Mouse (Mus musculus): ENCODE results near the gene Pmel.
"Not testable (repeated sequence)": the region's sequence is repeated elsewhere in the genome, so short reads cannot be mapped to it uniquely, and the experiment has no call there.

Pmel gene

DNA sequence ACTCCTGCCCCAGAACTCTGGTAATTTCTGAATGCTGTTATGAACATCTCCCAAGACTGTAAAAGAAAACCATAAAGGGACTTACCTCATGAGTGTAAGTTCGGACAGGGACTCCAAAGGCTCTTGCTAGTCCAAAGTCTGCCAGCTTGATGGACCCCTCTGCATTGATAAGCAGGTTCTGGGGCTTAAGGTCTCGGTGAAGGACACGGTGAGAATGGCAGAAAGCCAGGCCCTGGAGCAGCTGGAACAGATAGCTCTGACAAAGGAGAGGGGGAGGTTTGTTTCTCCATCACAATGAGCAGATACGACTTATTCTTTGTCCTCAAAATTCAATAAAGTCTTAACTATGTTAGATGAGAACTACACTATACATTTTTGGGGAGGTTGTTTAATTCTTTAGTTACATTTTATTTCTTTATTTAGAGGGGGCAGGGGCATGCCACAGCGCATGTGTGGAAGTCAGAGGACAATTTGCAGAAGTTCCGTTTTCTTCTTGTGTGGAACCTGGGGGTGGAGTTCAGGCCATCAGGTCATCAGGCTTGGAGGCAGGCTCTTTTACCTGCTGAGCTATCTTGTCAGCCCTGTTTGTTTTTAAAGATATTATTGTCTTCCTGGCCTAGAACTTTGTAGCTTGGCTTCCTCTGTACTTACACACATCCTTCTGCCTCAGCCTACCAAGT lies 1.5 kb upstream of the Pmel start:
- DNase-seq (ENCODE audit: low spot score): no peak

DNA sequence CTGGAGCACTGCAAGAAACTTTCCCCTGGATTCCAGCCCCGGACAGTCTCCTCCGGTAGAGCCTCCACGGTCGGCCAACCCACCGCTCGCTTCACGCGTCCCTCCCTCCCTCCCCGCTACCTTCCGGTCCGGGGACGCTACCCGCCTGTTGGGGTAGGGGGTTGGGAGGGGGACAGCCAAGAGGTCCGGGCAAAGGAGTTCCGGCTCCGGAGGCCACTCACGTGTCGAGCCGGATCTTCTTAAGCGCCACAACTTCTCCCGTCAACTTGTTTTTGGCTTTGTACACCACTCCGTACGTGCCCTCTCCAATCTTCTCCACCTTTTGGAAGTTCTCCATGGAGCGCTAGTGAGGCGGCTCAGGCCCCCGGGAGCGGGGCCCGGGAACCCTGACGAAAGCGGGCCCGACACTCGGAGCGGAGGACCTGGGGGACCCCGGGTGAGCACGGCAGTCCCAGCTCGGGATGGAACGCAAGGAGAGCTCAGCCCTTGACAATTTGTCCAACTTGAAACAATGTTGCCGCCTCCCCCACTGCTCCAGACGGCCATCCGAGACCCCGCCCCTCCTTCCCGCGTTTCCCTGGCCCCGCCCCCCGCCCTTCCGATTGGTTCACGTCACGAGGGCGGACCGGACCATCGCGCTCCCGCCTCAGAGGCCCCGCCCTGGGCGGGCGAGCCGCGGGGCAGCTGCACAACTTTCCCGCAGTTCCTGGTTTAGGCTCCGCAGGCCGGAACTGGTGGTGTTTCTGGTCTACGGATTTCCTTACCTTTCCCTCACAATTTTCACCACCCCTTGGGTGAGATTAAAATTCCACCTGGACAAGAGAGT lies 709 bp downstream of the Pmel start, which contains the start of gene Cdk2:
Cdk2 (minus strand) TSS at position 541 of the 826 bp plus-strand sequence.
- DNase-seq (ENCODE audit: low spot score): peak; percentile 91

DNA sequence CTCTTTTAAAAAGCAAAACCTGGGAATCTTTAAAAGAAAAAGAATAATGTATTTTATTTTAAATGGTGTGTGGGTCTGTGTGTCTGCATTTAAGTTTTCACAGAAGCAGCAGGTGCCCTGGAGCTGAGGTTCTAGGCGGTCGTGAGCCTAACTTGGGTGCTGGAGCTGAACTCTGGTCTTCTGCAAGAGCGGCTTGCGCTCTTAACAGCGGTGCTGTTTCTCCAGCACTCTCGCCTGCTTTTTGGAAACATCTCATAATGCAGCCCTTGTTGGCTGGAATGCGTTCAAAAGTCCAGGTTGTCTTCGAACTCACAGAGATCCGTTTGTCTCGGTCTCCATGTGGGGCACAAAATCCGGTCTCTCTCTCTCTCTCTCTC lies 1.3 kb downstream of the Pmel start:
- DNase-seq (ENCODE audit: low spot score): no peak

DNA sequence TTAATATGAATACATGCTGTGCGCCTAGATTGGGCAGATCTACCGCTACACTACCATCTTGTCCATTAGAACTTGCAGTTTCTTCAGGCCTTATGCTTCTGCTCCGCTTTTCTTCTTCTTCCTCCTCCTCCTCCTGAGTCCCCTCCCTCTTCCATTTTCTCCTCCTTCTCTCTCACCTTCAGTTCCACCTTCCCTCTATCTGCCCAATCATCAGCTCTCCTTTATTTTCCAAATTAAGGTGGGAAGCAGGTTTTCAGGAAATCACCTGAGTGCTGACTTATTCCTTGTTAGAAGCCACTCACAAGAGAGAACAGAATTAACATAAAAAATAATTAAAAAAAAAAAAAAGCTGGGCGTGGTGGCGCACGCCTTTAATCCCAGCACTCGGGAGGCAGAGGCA lies 7.3 kb downstream of the Pmel start:
- DNase-seq (ENCODE audit: low spot score): not testable (repeated sequence)

DNA sequence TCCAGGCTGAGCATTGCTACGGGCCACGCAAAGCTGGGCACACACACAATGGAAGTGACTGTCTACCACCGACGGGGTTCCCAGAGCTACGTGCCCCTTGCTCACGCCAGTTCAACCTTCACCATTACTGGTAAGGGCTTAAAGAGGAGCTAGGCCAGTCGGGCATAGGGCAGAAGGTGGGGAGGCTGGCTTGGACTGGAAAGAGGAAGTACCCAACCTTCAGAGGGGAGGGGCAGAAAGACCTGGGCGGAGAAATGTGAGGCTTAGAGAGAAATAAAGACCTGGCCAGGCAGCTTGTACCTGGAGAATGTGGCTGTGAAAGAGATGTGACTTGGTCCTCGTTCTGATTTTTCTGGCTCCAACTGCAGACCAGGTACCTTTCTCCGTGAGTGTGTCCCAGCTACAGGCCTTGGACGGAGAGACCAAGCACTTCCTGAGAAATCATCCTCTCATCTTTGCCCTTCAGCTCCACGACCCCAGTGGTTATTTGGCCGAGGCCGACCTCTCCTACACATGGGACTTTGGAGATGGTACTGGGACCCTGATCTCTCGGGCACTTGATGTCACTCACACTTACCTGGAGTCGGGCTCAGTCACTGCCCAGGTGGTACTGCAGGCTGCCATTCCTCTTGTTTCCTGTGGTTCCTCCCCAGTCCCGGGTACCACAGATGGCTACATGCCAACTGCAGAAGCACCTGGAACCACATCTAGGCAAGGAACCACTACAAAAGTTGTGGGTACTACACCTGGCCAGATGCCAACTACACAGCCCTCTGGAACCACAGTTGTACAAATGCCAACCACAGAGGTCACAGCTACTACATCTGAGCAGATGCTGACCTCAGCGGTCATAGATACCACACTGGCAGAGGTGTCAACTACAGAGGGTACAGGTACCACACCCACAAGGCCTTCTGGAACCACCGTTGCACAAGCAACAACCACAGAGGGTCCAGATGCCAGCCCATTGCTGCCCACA lies 11.9 kb downstream of the Pmel start:
- no peak for DNase-seq (ENCODE audit: low spot score)

DNA sequence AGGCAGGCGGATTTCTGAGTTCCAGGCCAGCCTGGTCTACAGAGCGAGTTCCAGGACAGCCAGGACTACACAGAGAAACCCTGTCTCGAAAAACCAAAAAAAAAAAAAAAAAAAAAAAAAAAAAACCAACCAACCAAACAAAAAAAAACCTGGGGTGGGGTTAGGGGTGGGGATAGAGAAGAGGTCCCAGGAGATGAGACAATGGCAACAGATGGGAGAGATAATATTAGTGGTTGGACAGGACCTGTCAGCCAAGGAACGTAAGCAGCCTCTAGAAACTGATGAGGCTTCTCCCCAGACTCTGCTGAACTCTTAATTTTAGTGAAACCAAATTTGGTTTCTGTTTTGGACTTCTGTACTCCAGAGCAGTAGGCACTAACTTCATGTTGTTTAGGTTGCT lies 21.5 kb downstream of the Pmel start:
- DNase-seq (ENCODE audit: low spot score): not testable (repeated sequence)

DNA sequence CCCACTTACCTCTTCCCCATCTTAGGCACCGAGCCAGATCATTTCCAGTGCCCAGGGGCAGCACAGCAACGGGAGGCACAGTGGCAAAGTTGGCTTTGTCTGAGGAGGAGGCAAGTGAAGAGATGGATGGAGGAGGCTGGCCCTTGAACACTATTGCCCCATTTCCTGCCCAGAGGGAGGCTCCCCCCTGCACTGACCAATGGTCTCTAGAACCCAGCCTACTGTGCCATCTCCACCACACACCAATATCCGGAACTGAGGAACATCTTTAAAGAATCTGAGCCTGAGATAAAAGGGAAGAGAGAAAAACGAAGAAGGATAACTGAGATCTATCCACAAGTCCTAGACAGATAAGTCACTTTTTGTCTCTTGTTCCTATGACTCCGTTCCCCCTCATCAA lies 24.1 kb downstream of the Pmel start:
- DNase-seq (ENCODE audit: low spot score): no peak

DNA sequence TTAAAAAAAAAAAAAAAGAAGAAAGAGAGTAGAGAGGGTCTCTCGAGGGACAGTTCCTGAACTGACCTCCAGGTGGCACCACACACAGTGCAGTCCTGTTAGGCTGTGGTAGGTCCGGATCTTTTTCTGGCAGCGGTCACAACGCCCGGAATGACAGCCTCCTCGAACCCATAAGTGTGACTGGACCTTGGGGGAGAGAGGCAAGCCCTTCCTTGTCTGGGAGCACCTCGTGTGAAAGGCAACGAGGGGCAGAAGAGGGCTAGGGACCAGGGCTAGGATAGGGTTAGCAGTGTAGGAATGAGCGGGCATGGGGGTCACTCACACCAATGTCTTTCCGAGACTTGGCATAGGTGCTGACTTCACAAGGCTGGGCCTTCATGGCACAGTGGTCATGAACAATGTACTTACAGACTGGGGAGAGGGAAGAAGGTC lies 27.0 kb downstream of the Pmel start:
- peak; percentile 54 for DNase-seq (ENCODE audit: low spot score)

DNA sequence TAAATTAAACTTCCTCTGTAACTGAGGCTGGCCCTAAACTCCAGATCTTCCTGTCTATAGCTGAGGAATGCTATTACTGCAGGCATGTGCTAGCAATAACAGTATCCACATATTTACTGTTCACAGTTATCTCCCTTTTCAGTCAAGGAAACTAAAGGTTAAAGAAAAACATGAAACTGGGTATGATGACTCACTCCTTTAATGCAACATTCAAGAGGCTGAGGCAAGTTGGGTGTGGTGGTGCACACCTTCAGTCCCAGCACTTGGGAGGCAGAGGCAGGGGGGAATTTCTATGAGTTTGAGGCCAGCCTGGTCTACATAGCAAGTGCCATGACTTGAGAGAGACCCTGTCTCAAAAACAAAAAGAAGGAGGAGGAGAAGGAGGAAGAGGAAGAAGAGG lies 28.0 kb downstream of the Pmel start:
- no peak for DNase-seq (ENCODE audit: low spot score)

DNA sequence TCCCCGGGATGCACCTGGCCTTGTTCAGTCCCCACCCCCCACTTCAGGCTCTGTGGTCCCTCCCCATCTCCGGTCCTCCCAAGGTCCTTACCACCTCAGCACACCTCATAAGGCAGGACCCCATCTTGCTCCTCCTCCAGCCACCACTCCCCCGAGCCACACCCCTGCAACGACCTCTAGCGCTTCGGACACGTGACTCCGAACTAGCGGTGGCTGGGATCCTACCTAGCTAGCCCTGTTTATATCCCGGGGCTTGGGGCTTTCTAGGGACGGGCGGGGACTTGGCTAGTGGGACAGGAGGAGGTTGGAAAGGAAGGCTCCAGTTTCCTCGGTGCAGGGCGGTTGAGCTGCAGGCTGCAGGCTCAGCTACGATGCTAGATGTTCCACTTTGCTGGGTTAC lies 33.4 kb downstream of the Pmel start:
- DNase-seq (ENCODE audit: low spot score): no peak

DNA sequence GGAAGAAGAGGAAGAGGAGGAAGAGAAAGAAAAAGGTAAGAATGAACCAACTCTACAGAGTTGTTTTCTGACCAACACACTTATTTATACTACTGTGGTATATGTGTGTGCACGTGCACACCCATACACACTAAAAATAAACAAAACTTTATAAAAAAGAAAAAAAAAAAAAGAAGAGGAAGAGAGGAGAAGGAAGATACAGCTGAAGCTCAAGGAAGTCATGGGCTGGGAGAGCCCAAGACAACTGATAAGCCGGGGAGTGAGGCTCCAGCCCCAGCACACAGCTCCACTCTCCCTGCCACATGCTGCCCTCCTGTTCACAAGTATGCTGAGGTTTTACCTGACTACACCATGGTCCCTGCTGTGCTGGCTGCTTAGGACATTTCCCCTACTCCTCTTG lies 36.3 kb downstream of the Pmel start:
- DNase-seq (ENCODE audit: low spot score): no peak

DNA sequence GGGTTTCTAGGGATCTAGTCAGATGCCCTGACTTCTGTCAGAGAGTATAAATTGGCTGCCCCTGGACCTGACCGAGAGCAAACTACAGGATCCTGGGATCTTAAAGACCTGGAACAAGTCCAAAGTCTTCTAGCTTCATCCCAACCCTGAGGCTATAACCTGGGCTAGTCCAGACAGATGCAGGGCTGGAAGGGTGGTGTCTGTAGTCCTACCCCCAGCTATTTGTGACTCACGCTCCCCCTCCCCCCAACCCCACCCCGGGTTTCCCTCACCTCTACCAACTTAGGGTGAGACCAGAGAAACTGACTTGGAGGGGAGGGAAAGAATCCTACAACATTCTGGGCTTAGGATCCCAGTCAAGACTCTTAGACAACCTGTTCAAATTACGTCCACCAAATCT lies 38.6 kb downstream of the Pmel start:
- no peak for DNase-seq (ENCODE audit: low spot score)

DNA sequence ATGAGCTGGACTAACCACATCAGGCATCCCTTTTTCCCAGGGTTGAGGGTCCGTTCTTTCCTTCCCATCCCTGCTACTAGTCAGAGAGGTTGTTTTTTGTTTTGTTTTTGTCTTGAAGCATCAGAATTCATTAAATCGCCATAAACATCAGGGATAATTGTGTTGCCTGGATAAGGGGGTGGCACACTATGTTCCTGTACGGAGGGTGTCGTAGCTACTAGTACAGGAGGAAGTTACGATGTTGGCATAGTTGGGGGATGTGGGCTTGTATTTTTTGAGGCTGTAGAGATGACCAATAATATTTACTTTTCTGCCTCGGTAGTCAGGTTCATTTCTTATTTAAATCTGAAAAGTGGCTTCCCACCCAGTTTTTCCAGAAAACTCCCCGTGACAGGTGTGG lies 39.2 kb downstream of the Pmel start:
- DNase-seq (ENCODE audit: low spot score): no peak

DNA sequence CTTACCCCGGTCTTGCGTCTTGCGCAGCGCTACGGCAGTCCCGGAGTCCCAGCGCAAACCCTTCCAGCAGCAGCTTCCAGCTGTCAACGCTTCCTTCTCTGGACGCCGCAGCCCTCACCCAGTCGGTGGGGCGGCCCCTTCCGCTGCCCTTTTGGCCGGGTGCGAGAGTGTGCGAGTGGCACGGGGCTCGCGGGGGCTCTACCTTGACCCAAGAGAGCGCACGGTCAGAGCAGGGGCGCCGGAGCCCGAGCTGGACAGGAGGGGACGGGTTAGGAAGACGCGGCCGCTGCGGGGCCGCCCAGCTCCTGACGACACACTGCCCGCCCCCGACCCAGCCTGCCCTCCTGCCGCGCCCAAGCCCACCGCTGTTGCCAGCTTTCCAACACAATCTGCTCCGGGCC lies 39.8 kb downstream of the Pmel start:
- no peak for DNase-seq (ENCODE audit: low spot score)

DNA sequence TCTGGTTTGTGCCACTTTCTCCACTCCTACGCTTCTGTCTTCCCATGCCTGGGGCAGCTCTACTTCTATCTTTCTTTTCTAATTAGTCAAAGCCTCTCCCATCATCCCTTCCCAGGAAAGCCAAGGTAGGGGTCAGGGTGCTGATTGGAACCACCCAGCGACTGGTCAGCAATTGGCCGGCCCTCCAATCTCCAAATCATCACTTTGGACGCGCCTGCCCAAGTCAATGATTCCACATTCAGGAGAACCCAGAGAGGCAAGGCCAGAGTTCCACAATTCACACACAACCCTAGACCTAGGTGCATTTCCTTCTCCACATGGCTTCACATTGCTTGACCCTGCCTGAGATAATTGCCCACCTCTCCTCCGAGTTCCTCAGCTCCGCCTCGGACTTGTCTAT lies 40.2 kb downstream of the Pmel start:
- no peak for DNase-seq (ENCODE audit: low spot score)

DNA sequence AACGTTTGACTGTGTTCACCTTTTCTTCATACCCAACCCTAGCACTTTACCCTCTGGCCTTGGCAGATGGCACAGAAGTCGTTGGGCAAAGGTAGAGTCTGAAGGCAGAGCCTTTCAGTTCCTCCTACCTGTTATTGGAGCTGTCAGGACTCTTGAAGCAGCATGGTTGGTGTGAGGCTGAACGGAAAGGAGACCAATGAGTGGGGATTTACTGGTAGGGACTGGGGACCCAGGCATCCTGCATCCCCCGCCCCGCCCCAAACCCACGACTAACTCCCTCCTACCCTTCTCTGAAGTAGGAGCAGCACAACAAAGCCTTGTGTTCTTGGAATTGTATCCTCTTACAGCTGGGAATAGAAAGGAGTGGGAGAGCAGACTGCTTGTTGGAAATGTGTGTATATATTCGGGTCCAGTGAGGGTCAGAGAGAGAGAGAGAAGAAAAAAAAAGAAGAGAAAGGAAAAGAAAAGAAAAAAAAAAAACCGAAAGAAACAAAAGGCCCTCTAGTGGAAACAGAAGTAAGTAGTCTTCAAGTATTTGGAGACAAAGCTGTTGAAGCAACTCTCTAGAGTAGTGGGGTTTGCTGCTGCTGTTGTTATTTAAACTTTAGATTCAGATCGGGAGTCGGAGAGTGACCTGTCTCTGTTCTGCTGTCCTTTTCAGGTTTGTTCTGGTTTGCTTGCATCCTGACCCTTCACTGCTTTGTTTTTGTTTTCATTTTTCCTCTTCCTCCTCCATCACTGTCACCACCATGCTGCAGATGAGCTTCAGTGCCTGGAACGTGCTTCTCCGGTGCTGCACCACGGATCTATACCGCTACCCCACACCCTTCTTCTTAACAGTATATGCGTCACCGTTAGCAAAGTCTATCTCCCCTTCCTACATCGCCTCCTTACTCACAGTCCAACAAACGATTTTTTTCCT lies 40.9 kb downstream of the Pmel start, which contains the start of gene Dgka:
Dgka (minus strand) TSS at position 176 of the 922 bp plus-strand sequence.
- no peak for DNase-seq (ENCODE audit: low spot score)

DNA sequence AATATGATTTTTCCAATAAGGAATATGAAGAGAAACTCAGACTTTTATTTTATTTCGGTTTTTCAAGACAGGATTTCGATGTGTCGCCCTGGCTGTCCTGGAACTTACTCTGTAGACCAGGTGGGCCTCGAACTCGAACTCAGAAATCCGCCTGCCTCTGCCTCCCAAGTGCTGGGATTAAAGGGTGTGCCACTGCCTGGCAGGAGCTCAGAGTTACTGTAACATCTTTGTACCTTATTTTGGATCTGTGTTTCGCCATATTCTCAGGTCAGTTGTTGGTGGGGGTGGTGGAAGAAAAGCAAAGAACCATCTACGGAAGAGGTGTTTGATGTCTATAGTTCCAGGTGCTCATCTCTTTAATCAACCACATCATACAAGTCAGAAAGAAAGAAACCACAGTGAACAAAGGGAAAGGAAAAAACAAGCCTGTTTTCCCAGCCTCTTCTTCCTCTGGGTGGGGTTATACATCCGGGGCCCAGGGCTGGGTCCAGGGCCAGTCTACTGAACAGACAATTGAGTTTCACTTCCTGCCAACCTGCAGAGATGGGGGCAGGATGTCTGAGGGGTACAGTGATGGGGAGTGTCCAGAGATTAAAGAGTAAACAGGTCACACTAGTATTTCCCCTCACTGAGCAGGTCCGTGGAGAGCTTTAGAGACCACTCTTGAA lies 42.1 kb downstream of the Pmel start:
- no peak for DNase-seq (ENCODE audit: low spot score)

DNA sequence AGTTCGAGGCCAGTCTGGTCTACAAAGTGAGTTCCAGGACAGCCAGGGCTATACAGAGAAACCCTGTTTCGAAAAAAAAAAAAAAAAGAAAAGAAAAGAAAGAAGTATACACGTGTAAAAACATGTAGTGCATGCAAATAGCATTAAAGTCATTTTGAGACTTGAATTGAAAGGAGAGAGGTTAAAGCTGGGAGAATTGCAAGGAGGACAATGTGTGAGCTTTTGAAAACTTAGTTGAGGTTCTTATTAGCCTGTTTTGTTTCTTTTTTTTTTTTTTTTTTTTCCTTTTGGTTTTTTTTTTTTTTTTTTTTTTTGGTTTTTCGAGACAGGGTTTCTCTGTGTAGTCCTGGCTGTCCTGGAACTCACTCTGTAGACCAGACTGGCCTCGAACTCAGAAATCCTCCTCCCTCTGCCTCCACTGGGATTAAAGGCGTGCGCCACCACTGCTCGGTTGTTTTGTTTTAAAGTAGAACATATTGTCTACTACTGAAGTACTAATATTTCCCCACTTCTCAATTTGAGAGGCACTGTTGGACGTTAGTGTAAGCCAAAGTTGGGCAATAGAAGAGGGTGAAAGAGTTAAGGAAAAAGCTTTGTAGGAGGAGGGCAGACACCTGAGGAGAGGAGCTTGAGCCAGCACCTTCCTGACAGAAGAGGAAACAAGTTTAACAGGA lies 43.1 kb downstream of the Pmel start:
- DNase-seq (ENCODE audit: low spot score): no peak

DNA sequence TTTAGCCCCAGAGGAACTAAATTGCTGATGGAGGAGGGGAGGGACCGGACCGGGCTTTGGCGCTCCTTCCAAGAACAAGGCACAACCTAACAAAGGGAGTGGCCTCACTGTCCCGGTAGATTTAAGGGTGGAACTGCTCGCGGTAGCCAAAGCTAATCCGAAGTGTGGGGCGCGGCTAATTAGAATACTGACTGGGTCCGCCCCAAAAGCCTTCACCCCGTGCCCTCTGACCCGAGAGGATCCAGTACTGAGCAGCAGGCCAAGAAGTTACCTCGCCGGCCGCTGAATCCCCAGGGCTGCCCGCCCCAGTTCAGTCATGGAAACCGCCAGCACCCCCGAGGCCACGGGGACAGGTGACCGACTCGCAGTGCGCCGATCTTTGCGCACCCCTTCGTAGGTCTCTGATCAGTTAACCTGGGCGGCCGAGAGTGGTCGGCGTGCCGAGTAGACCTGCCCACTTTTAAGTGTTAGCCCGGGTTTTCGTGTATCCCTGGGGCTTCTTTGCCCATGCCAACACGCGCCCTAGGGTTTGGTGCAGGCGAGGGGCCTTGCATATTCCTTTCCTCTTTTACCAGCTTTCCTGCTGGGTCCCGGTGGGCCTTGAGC lies 43.8 kb downstream of the Pmel start, which contains the start of gene Pym1:
Pym1 (plus strand) TSS at position 244 of the 606 bp plus-strand sequence.
- peak; percentile 81 for DNase-seq (ENCODE audit: low spot score)
